Mouse (Mus musculus) brain, embryonic 14.5 days (tissue): ENCODE measurements around the gene Arhgef2.

Experiments used
- CTCF ChIP-seq: fragments of 200-500 bp; IDR thresholded peaks from 2 replicates; pipeline ENCODE4 v1.5.1; 2012; ENCODE audit warnings: inconsistent platforms, mild to moderate bottlenecking, moderate library complexity, borderline replicate concordance; ENCODE audit not compliant: insufficient read depth, insufficient read length; ENCODE audit errors: extremely low read depth
- POLR2A ChIP-seq: fragments of 200-500 bp; IDR thresholded peaks from 2 replicates; pipeline ENCODE4 v1.6.1; 2012; ENCODE audit warnings: mild to moderate bottlenecking, inconsistent platforms, borderline replicate concordance; ENCODE audit not compliant: poor library complexity, insufficient read depth, insufficient read length, severe bottlenecking; ENCODE audit errors: extremely low read depth

DNA sequence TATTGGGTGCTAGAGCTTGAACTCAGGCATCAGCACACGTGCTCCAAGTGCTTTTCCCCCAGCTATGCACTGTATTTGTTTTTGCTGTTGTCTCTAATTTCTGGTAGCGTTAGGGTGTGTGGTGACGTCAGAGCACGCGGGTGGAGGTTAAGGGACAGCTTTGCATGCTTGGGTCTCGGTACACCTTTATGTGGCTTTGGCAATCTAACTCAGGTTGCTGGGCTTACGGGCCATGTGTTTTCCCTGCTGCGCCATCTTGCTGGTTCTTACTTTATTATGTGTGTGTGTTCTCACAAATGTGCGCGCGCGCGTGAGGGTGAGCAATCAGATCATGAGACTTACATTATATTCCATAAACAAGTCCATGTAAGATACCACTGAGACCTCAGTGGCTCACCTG is 44.2 kb downstream of the Arhgef2 start:
- TF ChIP-seq POLR2A (no peak), CTCF (no peak)
